Mouse (Mus musculus) skeletal muscle tissue, postnatal 0 days (tissue): ENCODE results near the gene Lce3b. TPM values are rescaled to one million over a fixed set of nuclear protein-coding genes. Genes with fewer than 3 reads are reported as not detected.

ENCODE experiments used
- polyA plus RNA-seq: library from polyadenylated mRNA; unstranded; fragments of >200 nt; fragmentation: Nextera tagmentation; extraction: Ambion mirVana; gene quantifications from 2 replicates; pipeline ENCODE4 v1.2.1, GENCODE M21; 2015

Lce3b gene
- polyA plus RNA-seq: not detected in 2 replicates

DNA sequence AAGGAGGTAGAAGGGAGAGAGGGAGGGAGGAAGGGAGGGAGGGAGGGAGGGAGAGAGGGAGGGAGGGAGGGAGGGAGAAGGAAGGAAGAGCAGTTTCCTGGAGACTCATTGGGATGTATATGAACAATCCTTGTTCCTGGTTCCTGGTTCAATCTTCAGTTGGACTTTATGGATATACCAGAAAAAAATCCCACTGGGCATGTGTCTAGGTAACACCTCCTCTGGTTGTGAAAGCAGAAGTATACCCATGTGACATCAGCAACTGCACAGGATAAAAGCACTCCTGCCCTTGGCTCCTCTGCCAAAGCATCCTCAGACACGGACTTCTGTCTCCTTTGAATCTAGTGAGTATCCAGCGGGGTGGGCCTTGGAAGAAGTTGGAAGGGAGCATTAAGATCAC, at the start of gene Lce3b:
Lce3b (plus strand) TSS at position 301 of the 400 bp plus-strand sequence.

GRCm38 (mm10) chr3:92926130-92926529, 6.6 kb upstream of the Lce3b start, which contains the start of gene Lce3a:
Lce3a (minus strand) TSS chr3:92926230.

DNA sequence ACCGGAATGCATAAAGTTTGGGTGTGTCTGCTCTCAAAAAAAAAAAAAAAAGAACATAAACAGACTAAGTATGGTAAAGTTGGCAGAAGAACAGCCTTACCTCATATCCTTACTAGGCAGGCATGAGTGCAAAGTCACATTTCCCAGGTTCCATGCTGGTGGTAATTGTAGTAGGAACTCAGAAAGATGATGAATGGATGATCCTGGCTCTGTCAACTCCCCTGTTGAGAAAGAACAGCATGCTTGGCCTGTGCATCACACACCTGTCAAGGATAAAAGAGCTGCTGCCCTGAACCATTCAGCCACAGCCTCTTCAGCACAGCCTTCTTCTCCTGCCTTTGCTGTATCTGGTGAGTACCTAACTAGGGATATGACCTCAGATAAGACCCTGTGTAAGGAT, 11.4 kb downstream of the Lce3b start, which contains the start of gene Lce3c:
Lce3c (plus strand) TSS at position 301 of the 400 bp plus-strand sequence.

DNA sequence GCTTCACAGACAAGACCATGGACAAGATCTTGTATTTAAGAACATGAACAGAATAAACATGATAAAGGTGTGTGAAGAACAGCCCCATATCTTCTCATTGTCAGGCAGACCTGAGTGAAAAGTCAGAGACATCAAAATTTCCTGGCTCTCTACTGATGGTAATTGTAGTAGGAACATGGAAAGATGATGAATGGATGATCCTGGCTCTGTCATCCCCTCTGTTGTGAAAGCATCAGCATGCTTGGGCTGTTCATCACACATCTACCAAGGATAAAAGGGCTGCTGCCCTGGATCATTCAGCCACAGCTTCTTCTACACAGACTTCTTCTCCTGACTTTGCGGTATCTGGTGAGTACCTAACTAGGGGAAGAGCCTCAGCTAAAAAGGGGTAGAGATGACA, 24.3 kb downstream of the Lce3b start, which contains the start of gene Lce3d:
Lce3d (plus strand) TSS at position 301 of the 400 bp plus-strand sequence.

GRCm38 (mm10) chr3:92966761-92967160, 34.0 kb downstream of the Lce3b start, which contains the start of gene Lce3e:
Lce3e (plus strand) TSS chr3:92967061.

Other genes with a start within 250 kb of the Lce3b start
- 4.5 TPM in 1 of 2 replicates, not detected in the other for gene Lce1d, start 245.8 kb upstream of the Lce3b start, polyA plus RNA-seq
- 9.5 TPM in 1 of 2 replicates, not detected in the other for gene Lce1e, start 223.9 kb upstream of the Lce3b start, polyA plus RNA-seq
- gene Lce1f, start 212.6 kb upstream of the Lce3b start, polyA plus RNA-seq: 9.6 TPM in 1 of 2 replicates, not detected in the other
- not detected in 2 replicates for gene Gm38119, start 193.9 kb upstream of the Lce3b start, polyA plus RNA-seq
- 5.5 TPM in 1 of 2 replicates, not detected in the other for gene Lce1g, start 180.6 kb upstream of the Lce3b start, polyA plus RNA-seq
- gene Lce1h, start 167.9 kb upstream of the Lce3b start, polyA plus RNA-seq: 5.9 TPM in 1 of 2 replicates, not detected in the other
- 12.5 TPM in 1 of 2 replicates, not detected in the other for gene Lce1i, start 154.1 kb upstream of the Lce3b start, polyA plus RNA-seq
- gene Lce1j, start 142.5 kb upstream of the Lce3b start, polyA plus RNA-seq: 3.5 TPM in 1 of 2 replicates, not detected in the other
- 2.4 TPM in 1 of 2 replicates, not detected in the other for gene Lce1k, start 125.1 kb upstream of the Lce3b start, polyA plus RNA-seq
- gene Kprp, start 105.7 kb upstream of the Lce3b start, polyA plus RNA-seq: 3.5 TPM in 1 of 2 replicates, not detected in the other
- 8.8 TPM in 1 of 2 replicates, not detected in the other for gene Lce1l, start 81.7 kb upstream of the Lce3b start, polyA plus RNA-seq
- 8.3 TPM in 1 of 2 replicates, not detected in the other for gene 2310050C09Rik, start 62.8 kb upstream of the Lce3b start, polyA plus RNA-seq
- not detected in 2 replicates for gene Lce3a, start 6.7 kb upstream of the Lce3b start, polyA plus RNA-seq
- gene Lce3c, start 11.5 kb downstream of the Lce3b start, polyA plus RNA-seq: 5.2 TPM in 1 of 2 replicates, not detected in the other
- not detected in 2 replicates for gene Lce3d, start 24.4 kb downstream of the Lce3b start, polyA plus RNA-seq
- gene Lce3e, start 34.1 kb downstream of the Lce3b start, polyA plus RNA-seq: 0.35 TPM in 1 of 2 replicates, not detected in the other
- not detected in 2 replicates for gene Lce3f, start 59.2 kb downstream of the Lce3b start, polyA plus RNA-seq
- 0.22 and 40.8 TPM in 2 replicates for gene Crct1, start 82.7 kb downstream of the Lce3b start, polyA plus RNA-seq
- 61.0 TPM in 1 of 2 replicates, not detected in the other for gene Lce1m, start 86.1 kb downstream of the Lce3b start, polyA plus RNA-seq
- not detected in 2 replicates for gene Gm4858, start 135.8 kb downstream of the Lce3b start, polyA plus RNA-seq
- gene Crnn, start 211.8 kb downstream of the Lce3b start, polyA plus RNA-seq: not detected in 2 replicates